Mouse (Mus musculus) gastrocnemius, postnatal 14 days (tissue): ENCODE data around the gene Spns1. TPM values are rescaled to one million over a fixed set of nuclear protein-coding genes. Genes with fewer than 3 reads are reported as not detected.
"Not testable (repeated sequence)": the region's sequence is repeated elsewhere in the genome, so short reads cannot be mapped to it uniquely, and the experiment has no call there.

ENCODE experiments used
- DNase-seq: peaks from one replicate; pipeline ENCODE4 v3.0.0; 2021; ENCODE audit warnings: mixed read lengths
- intact Hi-C: fragments of 180-260 bp; cut with DNase I; formaldehyde crosslinking; loops from one replicate; pipeline ENCODE4 v1.15.1; 2025; ENCODE audit warnings: low total_unique reads
- long read RNA-seq, 2 experiments: library from polyadenylated mRNA; stranded (forward); transcript quantifications; one replicate each; pipeline ENCODE4 v2.0.0; 2021
- total RNA-seq, 2 experiments: library from RNA; stranded (reverse); gene quantifications; 2 replicates each; pipeline ENCODE4 v1.2.3; 2021

Spns1 gene
- 10 to 100 TPM; 21.5 to 26.4 TPM for total RNA-seq
- long read RNA-seq, experiment 1, transcript Spns1-201 (12 exons, 2,219 nt) = major isoform, 31 of 40 reads
- long read RNA-seq, experiment 1, partial matches to known transcripts = 2 of 40 reads
- long read RNA-seq, experiment 1, other reads (novel, unspliced or antisense) = 7 of 40 reads
- long read RNA-seq, experiment 2, transcript Spns1-201 (12 exons, 2,219 nt) = major isoform, 66 of 74 reads
- long read RNA-seq, experiment 2, partial matches to known transcripts = 5 of 74 reads
- long read RNA-seq, experiment 2, other reads (novel, unspliced or antisense) = 3 of 74 reads

DNA sequence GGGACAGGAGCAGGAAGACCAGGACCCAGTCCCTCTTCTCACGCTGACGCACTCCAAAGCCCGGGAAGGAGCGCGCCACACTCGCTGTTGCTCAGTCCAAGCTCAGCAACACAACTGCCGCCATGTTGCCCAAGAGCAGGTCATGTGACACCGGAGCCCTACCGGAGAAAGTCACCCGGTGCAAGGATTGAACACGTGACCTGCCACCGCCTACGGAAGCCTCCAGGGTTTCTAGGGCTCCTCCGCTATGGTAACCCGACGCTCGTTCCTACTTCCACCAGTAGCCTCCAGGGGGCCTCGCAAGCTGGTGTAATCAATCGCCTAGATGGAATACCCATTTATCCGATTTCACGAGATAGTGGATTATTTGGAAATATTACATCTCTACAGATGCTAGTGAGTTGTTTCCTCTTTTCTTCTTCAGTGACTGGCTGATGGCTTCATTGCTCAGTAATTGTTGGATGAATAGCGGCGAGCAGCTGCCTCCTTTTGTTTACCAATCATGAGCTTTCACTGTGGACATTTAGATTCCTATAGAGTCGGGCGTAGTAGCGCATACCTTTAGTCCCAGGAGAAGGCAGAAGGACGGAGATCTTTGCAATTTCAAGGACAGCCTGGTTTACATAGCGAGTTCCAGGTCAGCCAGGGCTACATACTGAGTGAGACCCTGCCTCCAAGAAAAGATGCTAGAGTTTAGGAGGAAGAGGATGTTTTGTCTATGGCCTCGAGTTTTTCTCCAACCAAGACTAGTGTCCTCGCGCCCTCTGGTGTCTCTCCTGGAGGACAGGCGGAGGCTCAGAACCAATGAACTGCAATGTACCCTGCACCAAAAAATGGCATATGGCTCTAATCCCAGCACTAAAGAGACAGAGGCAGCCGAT is at the start of gene Spns1:
Gene Spns1, minus strand, starts transcription at position 173 of the 881 bp plus-strand sequence.
- intact Hi-C loops = loop anchor here (5.0 to 10.0 kb wide), 2 partner anchors 50 to 113 kb away; no protein-coding TSS in a partner anchor
- peak; percentile 94 for DNase-seq

DNA sequence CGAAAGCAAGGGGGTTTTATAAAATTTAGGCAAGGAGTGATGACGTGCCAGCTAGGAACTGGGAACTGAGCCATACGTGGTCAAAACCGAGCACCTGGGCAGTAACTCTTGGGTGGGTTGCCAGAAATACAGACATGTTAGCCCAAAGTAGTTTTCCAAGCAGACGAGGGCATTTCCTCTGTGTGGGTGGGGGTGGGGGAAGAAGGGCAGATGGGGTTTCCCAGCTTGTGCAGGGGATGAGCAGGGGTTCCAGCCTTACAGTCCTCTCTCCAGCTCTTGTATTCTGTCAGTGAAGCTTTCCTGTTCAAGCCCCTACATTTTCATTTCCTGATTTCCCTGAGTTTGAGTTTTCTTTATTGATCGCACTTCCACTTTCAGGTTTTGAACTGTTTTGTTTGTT is 46.9 kb upstream of the Spns1 start:
- no peak for DNase-seq
- intact Hi-C loops = no loop called here

DNA sequence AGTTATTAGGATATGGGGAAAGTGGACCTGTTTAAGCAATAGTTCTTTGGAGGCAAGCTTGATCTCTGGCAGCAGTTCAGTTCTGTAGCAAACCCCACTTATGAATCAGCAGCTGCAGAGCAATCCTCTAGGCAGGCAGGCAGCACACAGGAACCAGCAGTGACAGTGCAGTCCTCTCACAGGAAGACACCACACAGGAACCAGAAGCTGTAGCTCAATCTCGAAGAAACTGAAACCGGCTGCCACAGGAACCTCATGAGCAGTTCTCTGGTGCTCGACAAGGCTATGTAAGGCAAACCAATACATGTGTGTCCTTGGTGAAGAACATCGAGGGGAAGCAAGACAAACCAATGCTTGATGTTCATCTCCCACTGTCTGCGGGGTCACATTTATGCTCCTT is 44.5 kb upstream of the Spns1 start:
- DNase-seq = no peak
- intact Hi-C loops = no loop called here

- no peak for DNase-seq
- intact Hi-C loops = no loop called here
Measured at GRCm38 (mm10) chr7:126418496-126418895, 41.2 kb upstream of the Spns1 start.

DNA sequence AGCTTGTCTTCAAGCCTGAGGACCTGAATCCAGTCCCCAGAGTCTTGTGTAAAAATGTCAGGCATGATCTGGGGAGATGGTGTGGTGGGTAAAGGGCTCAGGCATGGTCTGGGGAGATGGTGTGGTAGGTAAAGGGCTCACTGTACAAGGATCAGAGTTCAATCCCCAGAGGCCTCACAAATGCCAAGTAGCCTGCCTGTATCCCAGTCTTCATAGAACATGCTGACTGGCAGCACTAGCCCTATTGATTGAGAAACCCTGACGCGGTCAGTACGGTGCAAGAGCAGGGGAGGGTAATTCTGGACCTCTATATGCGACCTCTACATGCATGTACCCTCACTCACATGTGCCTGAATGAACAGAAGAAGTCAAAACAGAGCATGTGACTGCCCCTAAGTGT is 40.4 kb upstream of the Spns1 start:
- intact Hi-C loops = no loop called here
- DNase-seq = no peak

- no peak for DNase-seq
- intact Hi-C loops = no loop called here
Measured at GRCm38 (mm10) chr7:126417045-126417444, 39.8 kb upstream of the Spns1 start.

- intact Hi-C loops = no loop called here
- DNase-seq = no peak
Measured at GRCm38 (mm10) chr7:126416615-126417014, 39.4 kb upstream of the Spns1 start.

- intact Hi-C loops = no loop called here
- no peak for DNase-seq
Measured at GRCm38 (mm10) chr7:126414725-126415124, 37.5 kb upstream of the Spns1 start, which contains the start of gene Cd19. Gene Cd19, minus strand, starts transcription at chr7:126414889.

- intact Hi-C loops = no loop called here
- no peak for DNase-seq
Measured at GRCm38 (mm10) chr7:126411061-126411460, 33.8 kb upstream of the Spns1 start.

- intact Hi-C loops = no loop called here
- DNase-seq = no peak
Measured at GRCm38 (mm10) chr7:126408686-126409085, 31.4 kb upstream of the Spns1 start.

DNA sequence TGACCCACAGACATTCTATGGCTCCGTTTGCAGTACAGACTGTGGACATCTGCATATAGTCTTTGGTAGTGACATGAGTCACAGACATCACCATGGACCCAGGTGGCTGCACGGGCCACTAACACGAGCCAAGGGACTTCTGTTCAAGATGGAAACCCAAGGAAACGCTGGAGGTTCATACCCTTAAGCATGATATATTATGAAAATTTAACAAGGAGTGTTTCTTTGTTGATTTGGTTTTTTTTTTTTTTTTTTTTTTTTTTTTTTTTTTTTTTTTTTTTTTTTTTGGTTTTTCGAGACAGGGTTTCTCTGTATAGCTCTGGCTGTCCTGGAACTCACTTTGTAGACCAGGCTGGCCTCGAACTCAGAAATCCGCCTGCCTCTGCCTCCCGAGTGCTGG is 25.3 kb upstream of the Spns1 start:
- intact Hi-C loops = loop anchor here (5.0 kb wide), 1 partner anchor 125 kb away; no protein-coding TSS in a partner anchor
- DNase-seq = not testable (repeated sequence)

- intact Hi-C loops = loop anchor here (5.0 kb wide), 1 partner anchor 83 kb away; no protein-coding TSS in a partner anchor
- DNase-seq = peak; percentile 81
Measured at GRCm38 (mm10) chr7:126399548-126399947, 22.3 kb upstream of the Spns1 start.

DNA sequence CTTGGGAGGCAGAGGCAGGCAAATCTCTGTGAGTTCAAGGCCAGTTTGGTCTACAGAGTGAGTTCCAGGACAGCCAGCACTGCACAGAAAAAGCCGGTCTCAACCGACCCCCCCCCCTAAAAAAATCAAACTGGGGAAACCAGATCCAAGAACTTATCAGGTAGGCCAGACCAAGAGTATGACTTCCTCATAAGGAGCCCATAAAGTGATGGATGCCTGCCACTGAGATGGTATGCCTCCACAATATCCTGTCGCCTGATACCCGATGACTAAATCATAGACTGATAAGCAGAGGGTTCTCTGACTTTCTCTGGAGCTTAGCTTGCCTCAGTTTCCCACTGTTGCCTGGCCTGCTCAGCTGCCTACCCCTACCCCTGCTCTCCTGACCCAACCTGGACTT is 20.6 kb upstream of the Spns1 start:
- DNase-seq = no peak
- intact Hi-C loops = loop anchor here (5.0 kb wide), 1 partner anchor 84 kb away; no protein-coding TSS in a partner anchor

GRCm38 (mm10) chr7:126397221-126397620 is 20.0 kb upstream of the Spns1 start:
- intact Hi-C loops = loop anchor here (5.0 kb wide), 1 partner anchor 85 kb away; no protein-coding TSS in a partner anchor
- no peak for DNase-seq

GRCm38 (mm10) chr7:126396298-126397119 is 19.3 kb upstream of the Spns1 start, which contains the start of gene Nfatc2ip:
Gene Nfatc2ip, minus strand, starts transcription at chr7:126396737.
- intact Hi-C loops = loop anchor here (5.0 kb wide), 1 partner anchor 86 kb away; no protein-coding TSS in a partner anchor
- DNase-seq = peak; percentile 86

DNA sequence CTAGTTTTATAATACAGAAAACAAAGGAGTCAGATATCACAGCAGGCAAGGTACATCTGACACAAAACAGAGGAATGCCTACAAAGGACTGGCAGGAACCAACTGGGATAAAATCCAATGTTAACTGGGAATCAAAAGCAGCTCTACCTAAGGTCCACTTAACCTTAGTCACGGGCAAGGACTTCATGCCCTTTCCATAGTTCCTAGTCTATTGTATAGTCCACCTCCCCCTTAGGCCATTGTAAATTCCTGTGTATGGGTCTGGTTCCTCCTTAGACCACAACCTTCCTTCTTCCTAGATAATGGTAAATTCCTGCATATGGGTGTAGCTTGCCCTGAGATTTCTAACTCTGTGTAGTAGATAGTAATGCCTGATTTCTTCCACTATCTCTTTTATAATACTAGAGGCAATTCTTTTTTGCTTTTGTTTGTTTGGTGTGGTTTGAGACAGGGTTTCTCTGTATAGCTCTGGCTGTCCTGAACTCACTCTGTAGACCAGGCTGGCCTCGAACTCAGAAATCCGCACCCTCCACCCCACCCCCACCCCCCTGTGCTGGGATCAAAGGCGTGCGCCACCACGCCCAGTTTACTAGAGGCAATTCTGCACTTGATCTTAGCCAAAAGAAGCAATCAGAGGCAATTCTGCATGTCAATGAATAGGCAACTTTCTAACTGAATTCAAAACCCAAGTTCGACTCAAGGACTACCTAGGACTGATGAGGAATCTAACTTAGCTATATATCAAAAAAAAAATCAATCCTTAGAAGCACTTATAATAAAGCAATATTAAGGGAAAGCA is 15.0 kb upstream of the Spns1 start:
- intact Hi-C loops, DNase-seq: not testable (repeated sequence)

DNA sequence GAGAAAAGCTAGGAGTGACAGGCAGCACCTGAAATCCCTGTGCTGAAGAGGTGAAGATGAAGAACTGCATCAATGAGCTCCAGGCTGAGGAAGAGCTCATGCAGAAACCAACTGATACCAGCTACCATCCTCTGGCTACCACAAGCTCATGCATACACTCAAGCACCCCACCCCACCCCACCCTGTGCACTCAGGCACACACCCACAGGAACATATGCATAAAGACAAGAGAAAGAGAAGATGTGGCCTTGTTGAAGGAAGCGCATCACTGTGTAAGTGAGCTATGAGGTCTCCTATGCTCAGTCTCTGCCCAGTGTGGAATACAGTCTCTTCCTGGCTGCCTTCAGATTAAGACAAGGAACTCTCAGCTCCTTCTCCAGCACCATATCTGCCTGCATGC is 10.9 kb upstream of the Spns1 start:
- DNase-seq = no peak
- intact Hi-C loops = no loop called here

DNA sequence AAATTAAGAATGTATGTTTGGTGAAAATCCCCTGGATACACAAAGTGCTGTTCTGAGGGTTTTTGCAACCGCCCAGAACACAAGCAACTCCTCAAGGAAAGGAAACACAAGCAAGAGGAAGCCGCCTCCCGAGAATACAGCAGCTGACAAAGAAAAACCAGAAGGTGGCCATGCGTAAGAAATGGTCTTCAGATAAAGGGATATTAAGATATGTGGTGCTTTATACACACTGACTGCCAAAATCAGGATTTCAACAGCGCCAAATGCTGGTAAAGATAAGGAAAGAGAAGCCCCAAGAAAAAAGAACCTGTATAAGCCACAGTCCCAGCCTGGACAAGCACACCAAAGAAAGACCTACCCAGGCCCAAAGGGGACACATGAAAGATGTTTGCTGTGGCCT is 6.3 kb upstream of the Spns1 start:
- DNase-seq = no peak
- intact Hi-C loops = no loop called here

DNA sequence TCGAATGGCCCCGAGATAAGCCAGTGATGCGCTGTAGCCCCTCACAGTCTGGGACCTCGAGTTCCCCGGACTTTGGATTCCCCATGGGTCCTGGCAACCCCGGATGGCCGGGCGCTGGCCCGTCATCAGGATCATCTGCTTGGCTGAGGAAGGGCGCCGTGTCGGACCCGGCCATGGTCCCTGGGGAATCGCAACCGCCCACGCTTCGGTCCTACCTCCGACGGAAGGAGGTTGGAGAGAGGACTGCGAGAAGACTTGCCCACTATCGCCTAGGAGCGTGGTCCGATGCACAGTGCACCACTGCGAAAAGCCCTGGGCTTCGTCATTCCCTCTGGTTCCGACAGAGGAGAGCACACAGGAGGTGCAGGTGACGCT is 360 bp downstream of the Spns1 start:
- DNase-seq = no peak
- intact Hi-C loops = loop anchor here (5.0 to 10.0 kb wide), 2 partner anchors 50 to 112 kb away; no protein-coding TSS in a partner anchor
